Mouse (Mus musculus): ENCODE results near the gene Gfi1b.

DNA sequence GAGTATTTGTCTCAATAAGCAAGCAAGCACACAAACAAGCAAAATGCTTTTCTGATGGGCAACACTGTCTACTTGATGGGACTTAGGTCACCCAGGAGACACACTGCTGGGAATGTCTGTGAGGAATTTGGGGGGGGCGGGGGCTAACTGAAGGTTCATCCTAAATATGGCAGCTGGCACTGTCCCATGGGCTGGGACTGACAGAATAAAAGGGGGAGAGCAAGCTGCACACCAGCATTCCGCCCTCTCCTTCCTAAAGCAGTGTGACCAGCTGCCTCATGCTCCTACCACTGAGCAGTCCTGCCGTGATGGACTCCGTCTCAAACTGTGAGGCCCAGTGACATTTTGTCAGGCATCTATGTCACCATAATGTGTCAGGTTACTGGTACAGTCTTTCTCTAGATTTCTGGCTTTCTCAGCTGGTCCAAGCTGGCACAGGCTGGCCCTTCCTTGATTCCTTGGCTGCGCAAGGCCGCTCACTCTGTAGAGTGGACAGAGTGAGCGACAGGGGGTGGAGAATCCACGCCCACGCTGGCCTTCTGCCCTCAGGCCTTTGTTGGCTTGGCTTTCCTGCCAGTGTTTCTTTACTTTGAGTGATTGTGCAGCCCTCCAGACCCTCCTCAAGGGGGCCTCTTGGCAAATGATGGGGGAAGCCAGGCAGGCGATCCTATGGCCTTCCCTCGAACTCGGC lies 10.9 kb downstream of the Gfi1b start:
- TF ChIP-seq CTCF (IDR thresholded peaks at IDR 0.05; ENCODE audit: low read depth): 0 out of 2 replicates have a peak, but pooled peaks have one; percentile 16
- TF ChIP-seq EP300 (IDR thresholded peaks at IDR 0.05; ENCODE audit: low read depth): no peak
